Mouse (Mus musculus) cerebellum, adult (tissue): ENCODE results near the gene H2-T24.

Experiments
- ATAC-seq: cut with Nextera tagmentation; 2 replicates; pipeline ENCODE4 v1.9.2; 2017; ENCODE audit warnings: mild to moderate bottlenecking, moderate library complexity, mixed read lengths; ENCODE audit not compliant: insufficient number of reproducible peaks, low FRiP score, low TSS enrichment

H2-T24 gene

DNA sequence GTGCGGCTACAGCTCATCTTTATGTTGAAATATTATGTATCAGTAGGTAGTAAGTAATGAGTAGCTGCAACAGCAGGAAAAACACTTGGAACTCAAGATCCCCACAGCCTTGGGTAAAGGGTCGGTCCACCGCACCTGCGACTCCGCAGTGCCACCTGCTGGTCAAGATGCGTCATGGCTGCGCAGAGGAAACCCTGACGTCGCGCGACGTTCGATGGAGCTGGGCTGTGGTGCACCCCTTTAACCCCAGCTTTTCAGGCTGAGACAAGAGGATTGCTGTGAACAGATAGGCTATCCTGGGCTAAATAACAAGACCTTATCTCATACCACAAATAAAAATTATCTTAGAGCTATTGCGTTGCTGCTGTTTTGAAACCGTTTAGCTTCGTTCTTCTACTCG lies 26.7 kb downstream of the H2-T24 start:
- ATAC-seq: peak; percentile 53; the same call in 1 of the 2 replicates

GRCm38 (mm10) chr17:35991781-35992180 lies 28.6 kb downstream of the H2-T24 start:
- ATAC-seq: no peak

DNA sequence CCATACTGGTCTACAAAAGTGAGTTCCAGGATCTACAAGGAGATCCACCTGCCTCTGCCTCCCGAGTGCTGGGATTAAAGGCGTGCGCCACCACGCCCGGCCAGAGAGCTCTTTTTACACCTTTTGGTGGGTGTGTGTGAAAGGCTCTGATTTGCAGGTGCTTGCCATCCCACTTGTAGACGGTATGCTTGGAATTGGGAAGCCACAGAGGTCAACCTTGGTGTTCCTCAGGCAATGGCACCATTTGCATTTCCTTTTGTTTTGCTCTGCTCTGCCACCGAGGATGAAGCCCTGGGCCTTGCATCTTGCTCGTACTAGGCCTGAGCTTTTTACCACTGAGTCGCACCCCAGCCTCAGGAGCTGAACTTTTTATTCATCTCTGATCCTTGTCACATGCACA lies 38.6 kb downstream of the H2-T24 start:
- ATAC-seq: no peak

- no peak for ATAC-seq
Measured at GRCm38 (mm10) chr17:35980363-35980754, 40.0 kb downstream of the H2-T24 start.

GRCm38 (mm10) chr17:35979401-35980362 lies 40.7 kb downstream of the H2-T24 start, which contains the start of the genes Gnl1 and Prr3:
Gene Gnl1 (plus strand): TSS chr17:35979851.
Gene Prr3 (minus strand): TSS chr17:35980236.
- peak; percentile 80 for ATAC-seq

- ATAC-seq: peak; percentile 54
Measured at GRCm38 (mm10) chr17:35978811-35979400, 41.5 kb downstream of the H2-T24 start.

GRCm38 (mm10) chr17:35972131-35972530 lies 48.2 kb downstream of the H2-T24 start:
- no peak for ATAC-seq

DNA sequence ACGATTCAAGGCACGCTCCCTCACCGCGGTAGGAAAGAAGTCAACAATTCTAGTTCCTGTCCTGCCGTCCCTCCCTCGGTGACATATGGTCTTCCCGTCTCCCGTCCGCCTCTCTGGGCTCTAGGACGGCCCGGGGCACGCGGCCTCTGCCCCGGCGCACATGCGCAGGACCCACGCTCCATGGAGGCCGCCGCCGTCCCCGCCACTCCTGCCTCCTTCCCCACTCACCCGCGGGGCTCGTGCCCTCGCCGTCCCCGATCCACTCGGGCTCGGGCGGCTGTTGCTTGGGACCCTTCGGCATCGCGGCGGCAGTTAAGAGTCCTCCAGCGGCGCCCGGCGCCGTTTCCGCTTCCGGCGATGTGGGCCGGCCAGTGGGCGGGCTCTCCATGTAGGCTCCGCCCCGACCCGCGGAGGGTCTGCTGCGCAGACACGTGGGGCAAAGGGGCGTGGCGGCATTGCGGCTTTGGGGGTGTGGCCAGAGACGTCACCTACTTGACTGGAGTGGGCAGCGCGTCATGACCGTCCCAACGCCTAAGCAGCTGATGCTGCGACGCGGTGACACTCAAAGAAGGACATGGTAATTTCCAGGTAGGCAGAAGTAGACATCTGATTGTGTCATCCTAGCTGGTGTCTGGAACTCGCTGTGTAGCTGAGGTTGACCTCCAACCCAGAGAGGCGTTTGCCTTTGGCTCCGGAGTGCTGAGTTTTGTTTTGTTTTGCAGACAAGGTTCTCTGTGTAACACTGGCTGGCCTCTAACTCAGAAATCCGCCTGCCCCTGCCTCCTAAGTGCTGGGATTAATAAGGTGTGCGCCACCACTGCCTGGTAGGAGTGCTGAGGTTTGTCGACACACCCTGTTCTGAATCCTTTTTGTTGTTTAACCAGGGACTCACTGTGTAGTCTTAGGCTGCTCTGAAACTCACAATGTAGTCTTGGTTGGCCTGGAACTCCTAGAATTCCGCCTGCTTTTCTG lies 50.7 kb downstream of the H2-T24 start, which contains the start of gene Abcf1:
Gene Abcf1, minus strand, starts transcription at position 344 of the 972 bp plus-strand sequence.
- ATAC-seq: peak; percentile 89

GRCm38 (mm10) chr17:35967621-35968020 lies 52.7 kb downstream of the H2-T24 start:
- no peak for ATAC-seq

DNA sequence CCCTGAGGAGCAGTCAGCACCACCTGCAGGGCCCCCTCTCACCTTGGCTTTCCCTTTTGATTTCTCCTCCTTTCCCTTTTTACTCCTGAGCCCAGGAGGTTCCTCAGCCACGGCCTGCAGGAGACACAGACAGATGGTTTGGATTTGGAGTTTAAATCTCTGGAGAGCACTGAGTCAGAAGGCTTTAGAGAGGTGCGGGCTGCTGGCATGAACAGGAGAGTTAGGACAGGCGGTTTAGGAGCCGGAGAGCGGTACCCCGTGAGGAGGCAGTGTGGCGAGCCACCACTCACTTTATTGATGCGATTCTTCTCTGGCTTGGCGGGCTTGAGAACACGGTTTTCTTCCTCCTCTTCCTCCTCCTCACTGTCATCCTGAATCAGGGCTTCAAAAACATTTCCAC lies 57.1 kb downstream of the H2-T24 start:
- no peak for ATAC-seq

DNA sequence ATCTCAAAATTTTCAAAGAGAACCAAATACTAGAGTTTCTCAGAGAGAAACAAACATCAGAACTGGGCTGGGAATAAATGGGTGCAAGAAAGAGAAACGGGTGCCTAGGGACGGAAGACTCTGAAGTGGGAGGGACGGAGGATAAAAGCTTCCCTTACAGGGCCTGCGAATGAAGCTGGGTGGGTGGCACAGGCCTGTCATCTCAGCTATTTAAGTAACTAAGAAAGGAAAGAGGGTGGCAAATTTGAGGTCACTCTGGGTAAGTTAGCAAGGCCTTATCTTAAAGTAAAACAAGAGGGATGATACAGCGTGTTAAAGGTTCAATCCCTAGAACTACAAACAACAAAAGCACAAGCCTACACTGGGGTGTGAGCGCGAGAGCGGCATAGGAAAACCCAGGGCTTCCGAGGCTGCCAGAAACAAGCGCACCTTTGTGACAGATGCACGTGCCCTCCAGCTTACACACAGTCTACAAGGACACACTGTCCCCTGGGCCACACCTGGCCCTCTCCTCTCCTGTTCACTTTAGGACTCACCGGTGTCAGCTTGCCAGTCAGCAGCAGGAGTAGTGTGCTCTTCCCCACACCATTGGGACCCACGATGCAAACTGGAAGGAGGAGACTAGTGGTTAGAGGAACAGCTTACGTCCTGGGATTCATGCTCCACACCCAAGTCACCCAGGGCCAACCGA lies 61.7 kb downstream of the H2-T24 start:
- no peak for ATAC-seq
